Mouse (Mus musculus): ENCODE measurements around the gene Spty2d1.
"Not testable (repeated sequence)": the region's sequence is repeated elsewhere in the genome, so short reads cannot be mapped to it uniquely, and the experiment has no call there.

Gene Spty2d1

GRCm38 (mm10) chr7:47008168-47008993 is at the start of gene Spty2d1:
TSS of gene Spty2d1 (minus strand) at chr7:47008411.
- DNase-seq (ENCODE audit: low spot score in 2 of 2), result peak; percentile 98 to 99

DNA sequence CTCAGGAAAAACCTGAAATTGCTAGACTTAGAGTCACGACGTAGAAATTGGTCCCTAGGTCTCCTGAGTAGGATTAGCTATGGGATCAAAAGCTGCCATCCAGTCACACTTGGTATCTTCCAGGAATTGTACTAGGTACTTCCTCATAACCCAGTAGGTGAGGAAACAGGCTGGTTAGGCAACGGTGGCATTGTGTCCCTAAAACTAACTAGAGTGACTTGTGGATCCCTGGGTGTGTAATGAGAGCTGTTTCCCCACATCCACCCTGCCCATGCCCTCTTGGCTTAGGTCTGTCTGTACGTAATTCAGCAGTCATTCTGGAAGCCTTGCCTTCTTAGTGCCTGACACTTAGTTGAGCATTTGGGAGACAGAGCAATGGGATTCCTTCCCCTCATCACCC is 48.1 kb upstream of the Spty2d1 start:
- no peak for DNase-seq (ENCODE audit: low spot score in 2 of 2)

DNA sequence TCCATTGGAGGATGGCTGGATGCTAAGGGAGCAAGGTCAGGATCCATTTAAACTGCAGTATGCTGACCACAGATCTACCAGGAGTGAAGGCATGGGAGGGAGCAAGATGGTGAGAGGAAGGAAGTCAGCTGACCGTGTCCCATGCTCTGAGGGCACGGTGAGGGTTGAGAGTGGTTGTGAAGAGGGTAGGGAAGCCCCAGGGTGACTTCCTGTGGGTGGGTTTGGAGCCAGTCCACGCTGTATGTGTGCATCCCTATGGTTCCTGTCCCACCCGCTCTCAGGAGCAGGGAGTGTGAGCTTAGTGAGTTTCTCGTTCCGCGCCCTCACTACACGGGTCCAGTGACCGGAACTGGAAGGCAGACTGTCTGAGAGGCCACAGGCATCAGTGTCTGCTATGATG is 47.5 kb upstream of the Spty2d1 start:
- no peak for DNase-seq (ENCODE audit: low spot score in 2 of 2)

DNA sequence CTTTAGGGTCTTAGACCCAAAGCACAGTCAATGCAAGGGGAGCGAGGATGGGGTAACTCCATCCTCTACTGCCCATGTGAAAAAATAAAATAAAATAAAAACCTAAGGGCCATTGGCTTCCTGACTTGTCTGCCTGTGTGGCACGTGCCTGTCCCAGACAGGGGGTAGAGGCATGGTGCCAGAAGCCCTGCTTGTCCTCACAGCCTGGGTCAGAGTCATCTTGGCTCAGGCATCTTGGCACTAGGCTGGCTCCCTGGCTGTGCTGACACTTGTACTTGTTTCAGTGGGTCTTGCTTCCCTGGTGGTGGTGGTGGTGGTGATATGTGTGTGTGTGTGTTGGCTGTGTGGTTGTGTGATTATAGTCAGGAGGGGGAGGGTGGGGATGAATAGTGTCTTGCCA is 46.5 kb upstream of the Spty2d1 start:
- no peak for DNase-seq (ENCODE audit: low spot score in 2 of 2)

DNA sequence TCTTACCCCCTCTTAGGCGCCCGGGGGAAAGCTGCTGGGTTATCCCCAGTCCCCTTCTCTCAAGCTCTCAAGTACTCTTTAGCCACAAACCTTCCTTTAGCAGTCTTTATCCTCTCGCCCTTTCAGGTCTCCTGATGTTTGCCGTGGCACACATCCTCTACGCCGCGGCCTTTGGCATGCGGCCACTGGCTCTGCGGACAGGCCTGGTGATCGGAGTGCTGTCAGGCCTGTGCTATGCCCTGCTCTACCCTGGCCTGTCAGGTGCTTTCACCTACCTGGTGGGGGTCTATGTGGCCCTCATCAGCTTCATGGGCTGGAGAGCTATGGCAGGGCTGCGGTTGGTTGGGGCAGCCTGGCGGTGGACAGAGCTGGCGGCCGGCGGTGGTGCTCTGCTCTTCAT is 45.1 kb upstream of the Spty2d1 start:
- no peak for DNase-seq (ENCODE audit: low spot score in 2 of 2)

- no peak for DNase-seq (ENCODE audit: low spot score in 2 of 2)
These were observed 44.1 kb upstream of the Spty2d1 start for GRCm38 (mm10) chr7:47052276-47052675.

- peak in 1 of 2 experiments; percentile 64 for DNase-seq (ENCODE audit: low spot score in 2 of 2)
These were observed 43.4 kb upstream of the Spty2d1 start for GRCm38 (mm10) chr7:47051404-47052151.

DNA sequence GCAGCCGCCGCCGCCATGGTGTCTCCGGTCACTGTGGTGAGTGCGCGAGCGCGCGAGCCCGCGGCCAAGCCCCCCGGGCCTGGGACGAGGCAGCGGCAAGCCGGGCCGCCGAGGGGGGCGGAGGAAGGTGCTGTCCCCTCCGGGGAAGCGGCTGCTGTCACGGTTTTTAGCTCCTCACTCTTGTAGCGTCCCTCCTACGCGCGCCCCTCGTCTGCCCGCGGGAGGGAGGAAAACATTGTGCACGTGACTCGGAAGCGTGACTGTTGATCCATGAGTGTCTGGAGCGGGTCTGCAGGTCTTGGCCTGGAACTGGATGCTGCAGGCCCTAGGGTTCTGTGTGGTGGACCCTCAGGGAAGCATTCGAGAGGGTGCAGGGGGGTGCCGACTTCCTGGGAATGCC is 42.6 kb upstream of the Spty2d1 start:
- DNase-seq (ENCODE audit: low spot score in 2 of 2), result peak in 1 of 2 experiments; percentile 65

- DNase-seq (ENCODE audit: low spot score in 2 of 2), result peak; percentile 76 to 91
These were observed 42.2 kb upstream of the Spty2d1 start, which contains the start of gene Tmem86a for GRCm38 (mm10) chr7:47050366-47050765. TSS of gene Tmem86a (plus strand) at chr7:47050601.

DNA sequence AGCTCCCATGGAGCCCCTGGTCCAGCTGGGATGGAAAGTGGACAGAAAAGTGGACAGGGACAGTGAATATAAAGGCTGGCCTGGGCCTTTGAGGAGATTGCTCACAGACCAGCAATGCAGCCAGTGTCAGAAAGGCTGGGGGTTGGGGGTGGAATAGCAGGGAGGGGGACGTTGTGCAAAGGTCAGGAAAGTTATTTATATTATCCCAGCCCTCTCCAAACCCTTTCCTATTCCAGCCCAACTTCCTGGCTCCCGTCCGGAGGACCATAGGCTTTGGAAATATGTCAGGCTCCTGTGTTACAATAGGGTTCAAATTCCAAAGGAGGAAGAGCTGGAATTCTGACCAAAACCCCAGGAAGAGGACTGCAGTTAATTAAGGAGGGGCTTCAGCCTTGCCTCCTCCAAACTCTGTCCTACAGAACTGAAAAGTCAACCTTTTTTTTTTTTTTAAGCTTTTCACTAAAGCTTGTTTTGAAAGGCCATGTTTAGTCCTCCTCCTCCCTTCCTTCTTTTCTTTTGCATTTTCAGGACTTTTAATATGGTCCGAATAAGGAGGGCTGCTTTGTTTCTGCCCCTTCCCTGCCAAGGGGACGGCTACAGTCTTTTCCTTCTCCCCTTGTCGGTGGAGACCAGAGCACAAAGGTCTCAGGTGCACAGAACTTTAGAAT is 34.7 kb upstream of the Spty2d1 start:
- no peak for DNase-seq (ENCODE audit: low spot score in 2 of 2)

DNA sequence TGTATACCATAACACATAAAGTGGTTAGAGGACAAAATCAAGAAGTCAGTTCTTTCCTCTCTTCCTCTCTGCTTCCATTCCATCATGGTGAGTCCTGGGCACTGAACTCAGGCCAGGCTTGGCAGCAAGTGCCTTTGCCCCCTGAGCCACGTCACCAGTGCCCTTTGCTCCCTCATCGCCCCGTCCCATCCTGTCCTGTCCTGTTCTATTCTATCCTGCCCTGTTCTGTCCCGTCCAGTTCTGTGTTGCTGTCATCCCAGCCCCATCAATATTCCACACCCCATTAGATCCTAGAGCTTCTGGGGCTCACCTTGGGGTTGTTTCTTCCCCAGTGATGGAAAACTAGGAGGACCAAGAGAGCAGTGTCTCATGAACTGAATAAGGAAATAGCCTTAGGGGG is 33.9 kb upstream of the Spty2d1 start:
- no peak for DNase-seq (ENCODE audit: low spot score in 2 of 2)

DNA sequence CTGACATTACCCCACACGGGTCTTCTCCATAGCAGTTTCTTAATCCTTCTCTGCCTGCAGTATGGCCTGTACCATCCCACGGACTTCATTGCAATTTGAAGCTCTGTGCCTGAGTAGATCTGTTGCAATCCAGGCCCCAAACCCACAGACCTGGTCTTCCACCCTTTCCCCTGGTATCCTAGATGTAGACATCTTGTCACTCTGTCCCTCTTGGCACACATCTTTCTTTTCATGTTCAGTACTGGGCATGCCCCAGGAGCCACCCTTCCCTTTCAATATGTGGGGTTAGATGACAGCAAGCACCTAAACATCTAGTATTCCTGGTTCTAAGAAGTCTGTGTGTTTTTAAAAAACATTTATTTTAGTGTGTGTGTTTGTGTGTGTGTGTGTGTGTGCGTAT is 33.5 kb upstream of the Spty2d1 start:
- DNase-seq (ENCODE audit: low spot score in 2 of 2), result no peak

DNA sequence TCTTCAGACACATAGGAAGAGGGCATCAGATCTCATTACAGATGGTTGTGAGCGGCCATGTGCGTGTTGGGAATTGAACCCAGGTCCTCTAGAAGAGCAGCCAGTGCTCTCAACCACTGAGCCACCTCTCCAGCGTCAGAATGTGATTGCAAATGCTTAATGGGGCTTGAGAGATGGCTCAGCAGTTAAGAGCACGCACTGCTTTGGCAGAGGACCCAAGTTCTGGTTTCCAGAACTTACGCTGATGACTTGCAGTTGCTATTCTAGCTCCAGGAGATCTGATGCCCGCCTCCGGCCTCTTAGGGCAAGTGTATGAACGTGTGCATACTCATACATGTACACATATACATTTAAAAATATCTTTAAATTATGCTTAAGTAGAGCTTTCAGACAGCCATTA is 27.2 kb upstream of the Spty2d1 start:
- no peak for DNase-seq (ENCODE audit: low spot score in 2 of 2)

DNA sequence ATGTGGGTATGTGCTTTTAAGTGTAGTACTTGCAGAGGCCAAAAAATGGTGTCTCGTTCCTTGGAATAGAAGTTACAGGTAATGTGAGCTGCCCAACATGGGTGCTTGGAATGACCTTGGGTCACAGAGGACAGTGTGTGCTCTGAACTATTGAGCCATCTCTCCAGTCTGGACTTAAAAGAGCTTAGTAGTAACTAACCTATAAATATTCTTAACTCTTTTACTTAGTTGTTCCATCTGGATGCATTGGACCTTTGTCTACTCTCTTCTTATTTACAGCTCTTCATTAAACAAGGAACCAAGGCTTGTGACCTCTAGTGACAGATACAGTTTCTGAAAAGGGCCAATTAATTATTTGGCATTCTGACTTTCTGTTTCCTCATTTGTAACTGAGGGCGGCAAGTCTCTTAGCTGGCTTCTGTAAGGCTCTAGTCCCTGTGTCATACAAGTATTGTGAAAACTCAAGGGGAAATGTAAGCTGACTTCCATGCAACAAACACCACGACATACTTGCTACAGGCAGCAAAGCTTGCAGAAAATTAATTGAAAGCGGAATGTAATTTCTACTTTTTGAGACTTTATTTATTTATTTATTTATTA is 26.7 kb upstream of the Spty2d1 start:
- DNase-seq (ENCODE audit: low spot score in 2 of 2), result no peak

- no peak for DNase-seq (ENCODE audit: low spot score in 2 of 2)
These were observed 23.2 kb upstream of the Spty2d1 start for GRCm38 (mm10) chr7:47031371-47031770.

- DNase-seq (ENCODE audit: low spot score in 2 of 2), result no peak
These were observed 22.4 kb upstream of the Spty2d1 start for GRCm38 (mm10) chr7:47030517-47031193.

DNA sequence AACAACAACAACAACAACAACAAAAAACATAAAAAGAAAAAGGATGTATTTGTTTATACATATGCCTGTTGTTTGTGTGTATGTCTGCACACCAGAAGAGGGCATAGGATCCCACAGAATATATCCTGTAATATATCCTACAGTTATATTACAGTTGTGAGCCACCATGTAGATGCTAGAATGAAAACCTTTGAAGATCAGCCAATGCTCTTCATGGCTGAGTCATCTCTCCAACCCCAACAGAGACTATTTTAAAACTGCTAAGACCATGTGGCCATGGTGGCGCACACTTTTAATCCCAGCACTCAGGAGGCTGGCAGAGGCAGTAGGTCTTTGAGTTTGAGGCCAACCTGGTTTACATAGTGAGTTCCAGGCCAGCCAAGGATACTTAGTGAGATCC is 19.3 kb upstream of the Spty2d1 start:
- DNase-seq (ENCODE audit: low spot score in 2 of 2), result no peak

DNA sequence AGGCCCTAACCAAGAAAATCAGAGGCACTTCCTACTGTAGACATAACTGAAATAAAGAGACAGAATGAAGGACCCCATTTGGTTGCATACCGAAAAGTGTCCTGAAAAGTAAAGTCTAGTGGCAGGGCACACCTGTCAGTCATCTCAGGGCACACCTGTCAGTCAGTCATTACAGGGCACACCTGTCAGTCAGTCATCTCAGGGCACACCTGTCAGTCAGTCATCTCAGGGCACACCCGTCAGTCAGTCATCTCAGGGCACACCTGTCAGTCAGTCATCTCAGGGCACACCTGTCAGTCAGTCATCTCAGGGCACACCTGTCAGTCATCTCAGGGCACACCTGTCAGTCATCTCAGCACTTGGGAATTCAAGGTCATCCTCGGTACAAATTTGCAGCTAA is 18.7 kb upstream of the Spty2d1 start:
- DNase-seq (ENCODE audit: low spot score in 2 of 2), result not testable (repeated sequence)

- no peak for DNase-seq (ENCODE audit: low spot score in 2 of 2)
These were observed 17.2 kb upstream of the Spty2d1 start for GRCm38 (mm10) chr7:47025429-47025828.

DNA sequence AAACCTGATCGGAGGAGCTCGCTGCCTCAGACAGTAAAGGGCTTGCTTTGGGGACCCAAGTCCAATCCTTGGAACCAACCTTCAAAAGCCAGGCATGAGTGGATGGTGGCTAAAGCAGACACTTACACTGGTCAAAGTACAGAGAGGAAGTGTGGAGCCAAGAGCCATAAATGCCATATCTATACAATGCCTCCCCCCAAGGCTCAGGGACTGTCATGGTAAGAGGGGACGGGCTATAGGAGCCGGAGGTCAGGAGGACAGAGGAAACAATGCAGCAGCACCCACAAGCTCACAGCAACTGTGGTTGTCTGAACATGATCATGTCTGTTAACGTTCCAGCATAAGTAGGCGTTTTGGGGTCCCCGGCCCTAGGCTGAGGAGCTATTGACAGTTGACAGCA is 16.2 kb upstream of the Spty2d1 start:
- DNase-seq (ENCODE audit: low spot score in 2 of 2), result no peak

GRCm38 (mm10) chr7:47023530-47023929 is 15.3 kb upstream of the Spty2d1 start:
- peak; percentile 73 to 90 for DNase-seq (ENCODE audit: low spot score in 2 of 2)
